Mouse (Mus musculus) testis, adult 2 months (tissue): Measurements from ENCODE around the gene Add3.

ENCODE experiments used
- CTCF ChIP-seq: fragments of 200-500 bp; IDR thresholded peaks from 2 replicates; pipeline ENCODE4 v1.5.1; 2012; ENCODE audit warnings: low read depth, mild to moderate bottlenecking, inconsistent platforms, low read length, moderate library complexity; ENCODE audit not compliant: control insufficient read depth, insufficient read depth, insufficient replicate concordance
- POLR2A ChIP-seq: fragments of 200-500 bp; IDR thresholded peaks from 2 replicates; pipeline ENCODE4 v1.6.1; 2012; ENCODE audit warnings: low read depth, mild to moderate bottlenecking, inconsistent platforms, low read length, moderate library complexity; ENCODE audit not compliant: control insufficient read depth

GRCm38 (mm10) chr19:53230942-53231815, 90.9 kb downstream of the Add3 start:
- TF ChIP-seq CTCF: no peak
- no peak for TF ChIP-seq POLR2A
